Mouse (Mus musculus): ENCODE data around the gene Mafk.

Mafk gene

DNA sequence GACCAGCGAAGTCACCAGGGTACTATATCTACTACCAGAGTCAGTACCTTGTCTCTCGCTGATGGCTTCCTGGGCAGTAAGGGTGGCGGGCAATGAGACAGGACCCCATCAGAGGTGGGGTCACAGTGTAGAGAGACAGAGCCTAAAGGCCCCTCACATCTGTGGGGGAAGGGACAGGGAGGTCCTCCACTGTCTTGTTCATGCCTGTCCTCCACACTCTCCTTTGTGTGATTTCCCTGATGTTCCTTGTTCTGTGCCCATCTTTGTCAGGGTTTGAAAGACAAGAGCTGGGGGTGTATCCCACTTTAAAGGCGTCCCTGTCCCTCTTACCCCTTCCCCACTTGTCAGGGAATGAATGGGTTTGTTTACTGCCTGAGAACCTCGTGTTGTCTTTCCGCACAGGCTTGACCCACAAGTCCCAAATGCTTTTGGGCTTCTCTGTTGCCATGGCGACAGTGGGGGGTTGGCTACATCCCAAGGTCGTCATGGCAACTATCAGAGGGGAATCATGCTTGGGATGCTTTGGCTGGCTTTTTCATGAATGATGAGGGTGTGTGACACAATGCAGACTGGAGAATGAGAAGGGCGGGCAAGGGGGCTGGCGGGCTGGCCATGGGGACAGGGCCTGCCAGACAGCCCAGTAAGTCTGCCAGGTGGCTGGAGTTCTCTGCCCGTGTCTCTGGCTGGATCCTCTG, 6.3 kb downstream of the Mafk start:
- peak; percentile 34 to 58 for DNase-seq

DNA sequence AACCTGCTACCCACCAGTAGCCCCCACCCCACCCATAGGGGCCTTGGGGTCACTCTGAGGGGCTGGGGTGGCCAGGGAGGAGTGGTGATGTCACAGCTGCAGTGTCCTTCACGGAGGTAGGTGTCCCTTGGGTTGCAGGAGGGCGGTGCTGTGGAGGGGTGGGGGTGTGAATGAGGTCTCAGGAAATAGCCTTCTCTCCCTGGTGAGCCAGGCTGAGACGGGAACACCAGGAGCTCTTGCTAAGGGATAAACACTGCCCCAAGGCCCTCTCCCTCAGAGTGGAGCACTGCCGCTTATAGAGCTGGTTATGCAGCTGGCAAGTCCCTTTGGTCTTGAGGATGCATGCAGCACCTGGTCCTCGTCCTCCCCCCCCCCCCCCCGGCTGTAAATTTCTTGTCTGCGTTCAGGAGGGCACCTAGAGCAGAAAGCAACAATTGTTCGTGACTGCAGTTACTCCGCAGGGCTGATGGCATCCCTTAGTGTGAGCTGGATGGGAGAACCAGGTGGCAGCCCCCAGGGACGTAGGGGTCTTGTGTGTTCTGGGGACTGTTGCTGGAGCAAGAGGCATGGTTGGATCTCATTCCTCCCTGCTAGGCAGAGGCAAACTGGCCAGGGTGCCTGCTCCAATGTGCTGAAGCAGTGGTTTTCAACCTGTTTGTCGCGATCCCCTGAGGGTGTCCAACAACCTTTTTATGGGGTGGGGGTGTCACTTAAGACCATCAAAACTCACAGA, 7.0 kb downstream of the Mafk start:
- no peak for DNase-seq

DNA sequence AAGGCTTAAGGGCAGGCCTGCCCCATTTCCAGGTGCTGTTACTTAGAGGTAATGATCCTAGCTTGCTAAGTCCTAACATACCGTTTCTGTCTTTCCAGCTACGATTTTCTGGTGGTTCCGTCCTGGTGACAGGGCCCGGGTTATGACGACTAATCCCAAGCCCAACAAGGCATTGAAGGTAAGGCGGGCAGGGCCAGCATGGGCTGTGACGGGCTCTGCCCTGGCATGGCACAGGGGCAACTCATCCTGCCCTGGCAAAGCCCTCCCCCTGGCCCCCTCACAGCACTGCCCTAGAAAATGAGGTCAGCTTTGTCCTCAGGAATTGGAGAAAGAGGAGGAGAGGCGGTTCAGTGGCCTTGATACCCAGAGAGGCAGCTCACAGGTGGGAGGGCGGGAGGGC, 7.7 kb downstream of the Mafk start:
- no peak for DNase-seq

DNA sequence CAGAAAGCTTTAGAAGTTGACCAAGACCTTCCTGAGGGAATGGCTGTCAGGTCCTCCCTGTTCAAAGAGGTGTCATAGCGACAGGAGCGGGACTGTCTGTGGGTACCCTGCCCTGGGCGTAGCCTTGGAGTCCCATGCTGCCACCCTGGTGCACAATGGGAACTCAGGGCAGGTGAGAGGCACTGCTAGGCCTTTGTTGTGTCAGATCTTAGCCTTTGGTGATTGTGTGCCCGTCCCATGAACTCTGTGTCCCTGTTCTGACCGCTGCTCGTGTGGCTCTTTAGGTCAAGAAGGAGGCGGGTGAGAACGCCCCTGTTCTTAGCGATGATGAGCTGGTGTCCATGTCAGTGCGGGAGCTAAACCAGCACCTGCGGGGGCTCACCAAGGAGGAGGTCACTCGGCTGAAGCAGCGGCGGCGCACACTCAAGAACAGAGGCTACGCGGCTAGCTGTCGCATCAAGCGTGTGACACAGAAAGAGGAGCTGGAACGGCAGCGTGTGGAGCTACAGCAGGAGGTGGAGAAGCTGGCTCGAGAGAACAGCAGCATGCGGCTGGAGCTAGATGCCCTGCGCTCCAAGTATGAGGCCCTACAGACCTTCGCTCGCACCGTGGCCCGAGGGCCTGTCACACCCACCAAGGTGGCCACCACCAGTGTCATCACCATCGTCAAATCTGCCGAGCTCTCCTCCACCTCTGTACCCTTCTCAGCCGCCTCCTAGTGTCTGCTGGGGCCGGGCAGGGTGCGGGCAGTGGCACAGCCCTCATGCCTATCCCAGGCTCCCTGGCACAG, 8.7 kb downstream of the Mafk start:
- DNase-seq, result no peak

DNA sequence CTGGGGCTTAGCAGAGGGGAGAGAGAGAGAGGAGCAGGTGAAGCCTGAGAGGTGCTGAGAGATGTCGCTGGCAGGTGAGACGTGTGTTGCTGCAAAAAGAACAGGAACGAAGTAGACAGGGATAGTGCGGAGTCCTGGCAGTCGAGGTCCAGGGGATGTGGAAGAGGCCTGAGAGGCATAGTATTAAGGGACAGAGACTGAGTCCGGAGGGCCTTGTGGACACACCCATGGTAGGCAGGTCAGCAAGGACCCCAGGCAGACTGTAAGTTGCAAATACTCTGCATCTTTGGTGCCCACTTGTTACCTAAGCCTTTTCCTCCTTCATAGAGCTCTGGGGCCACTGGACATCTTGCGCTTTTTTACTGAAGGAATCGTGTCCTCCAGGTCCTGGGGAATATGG, 9.9 kb downstream of the Mafk start:
- no peak for DNase-seq

DNA sequence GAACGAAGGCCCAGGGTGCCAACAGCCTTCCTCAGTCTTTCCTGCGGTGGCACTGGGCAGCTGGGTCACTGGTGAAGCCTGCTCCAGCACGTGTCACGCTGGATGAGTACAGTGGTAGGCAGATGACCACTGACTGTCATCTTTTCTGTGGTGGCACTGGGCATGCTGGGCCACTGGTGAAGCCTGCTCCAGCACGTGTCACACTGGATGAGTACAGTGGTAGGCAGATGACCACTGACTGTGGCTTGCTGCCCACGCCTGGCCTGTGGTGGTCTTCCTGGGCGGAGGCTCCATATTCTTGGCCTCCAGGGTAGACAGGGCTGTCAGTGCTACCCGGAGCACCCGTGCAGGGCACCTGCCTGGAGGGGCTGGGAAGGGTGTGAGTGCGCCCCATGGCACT, 10.6 kb downstream of the Mafk start:
- no peak for DNase-seq

DNA sequence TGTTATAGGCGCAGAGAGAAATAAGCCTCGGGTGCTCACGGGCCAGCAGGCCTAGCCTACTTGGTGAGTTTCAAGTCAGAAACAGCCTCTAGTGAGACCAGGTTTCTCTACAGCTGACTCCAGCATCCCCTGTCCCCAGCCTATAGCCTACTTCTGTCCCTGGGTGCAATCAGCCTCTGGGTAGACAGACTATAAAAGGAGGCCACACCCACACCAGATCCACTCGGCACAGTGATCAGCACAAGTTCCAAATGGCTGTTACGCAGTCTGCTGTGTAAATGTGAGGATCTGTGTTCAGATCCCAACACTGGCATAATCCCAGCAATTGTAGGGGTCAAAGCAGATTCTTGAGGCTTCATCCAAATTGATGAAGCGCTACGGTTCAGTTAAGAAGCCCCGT, 11.9 kb downstream of the Mafk start:
- DNase-seq, result no peak

DNA sequence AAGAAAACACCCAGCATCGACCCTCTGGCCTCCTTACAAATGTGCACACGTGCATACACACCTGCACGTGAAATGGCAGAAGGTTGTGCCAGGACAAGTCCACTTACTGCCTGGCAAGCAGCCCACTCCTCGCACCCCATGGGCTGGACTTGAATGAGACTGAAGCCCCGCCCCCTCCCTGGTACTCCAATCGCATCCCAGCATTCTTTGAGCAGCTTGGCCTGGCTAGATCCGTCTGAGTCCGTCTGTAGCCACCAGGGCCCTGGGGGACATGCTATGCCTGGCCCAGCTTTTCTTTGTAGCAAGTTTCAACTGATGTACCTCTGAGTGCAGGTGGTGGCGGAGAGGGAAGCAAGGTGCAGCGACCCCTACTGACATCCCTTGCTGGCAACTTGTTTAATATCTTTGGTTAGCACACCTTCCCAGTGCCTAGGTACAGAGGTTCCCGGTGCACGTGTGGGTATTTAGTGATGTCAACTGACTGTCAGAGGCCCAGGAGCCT, 12.3 kb downstream of the Mafk start:
- DNase-seq, result no peak

DNA sequence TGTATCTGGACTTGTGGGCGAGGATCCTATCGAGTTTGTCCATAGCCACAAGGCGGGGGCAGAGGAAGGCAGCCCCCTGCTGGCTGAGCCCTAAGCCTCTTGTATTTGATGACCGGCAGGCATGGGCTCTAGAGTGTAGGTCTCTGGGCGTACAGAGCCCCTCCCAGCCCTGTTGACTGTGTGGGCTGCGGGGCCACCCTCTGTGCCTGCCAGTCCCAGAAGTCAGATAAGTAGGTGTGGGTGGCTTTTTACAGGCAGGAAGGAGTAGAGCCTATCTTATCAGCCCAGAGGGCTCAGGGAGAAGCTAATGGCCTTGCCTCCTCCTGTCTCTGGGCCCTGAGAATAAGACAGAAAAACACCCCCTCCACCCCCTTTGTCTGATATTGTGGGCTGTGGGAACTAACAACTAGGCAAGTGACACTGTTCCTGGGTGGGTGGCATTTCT, 12.8 kb downstream of the Mafk start:
- DNase-seq, result no peak

DNA sequence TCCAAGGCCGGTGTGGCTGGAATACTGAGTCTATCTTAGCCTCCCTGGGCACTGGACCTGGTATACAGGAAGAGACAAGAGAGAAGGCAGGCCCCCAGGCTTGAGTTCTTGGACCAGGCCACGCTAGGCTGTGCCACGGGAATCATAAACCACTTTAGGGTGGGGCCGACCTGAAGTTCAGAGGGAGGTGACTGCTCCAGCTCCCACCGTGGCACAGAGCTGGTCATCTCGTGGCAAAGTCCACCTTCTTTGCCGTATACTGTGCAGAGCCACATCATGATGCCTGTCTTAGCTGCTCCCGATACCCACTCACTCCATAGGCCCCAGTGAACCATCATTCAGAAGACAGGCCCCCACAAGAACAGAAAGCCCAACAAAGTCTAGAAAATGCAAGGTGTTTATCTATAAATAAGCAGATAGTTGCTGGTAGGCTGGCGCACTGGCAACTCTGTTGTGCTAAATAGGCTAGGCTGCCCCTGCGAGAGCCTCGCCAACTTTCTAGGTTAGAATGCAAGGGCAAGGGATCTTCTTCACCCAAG, 13.3 kb downstream of the Mafk start:
- DNase-seq, result no peak

DNA sequence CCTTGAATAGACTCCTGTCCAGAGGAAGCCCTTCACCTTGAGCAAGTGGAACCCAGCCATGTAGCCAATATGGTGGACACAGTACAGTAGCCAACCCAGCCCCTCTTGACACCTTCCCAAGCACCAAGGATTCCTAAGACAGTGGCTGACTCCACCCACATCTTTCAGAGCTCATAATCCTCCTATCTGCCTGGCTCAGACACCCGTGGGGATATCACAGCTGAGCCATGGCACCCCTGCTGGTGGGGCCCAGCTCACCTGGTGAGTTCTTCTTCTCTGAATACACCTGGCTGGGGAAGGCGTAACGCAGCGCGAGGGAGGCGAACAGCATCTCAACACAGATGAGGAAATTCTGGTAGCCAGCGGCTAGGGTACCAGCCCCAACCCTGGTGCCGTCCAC, 14.6 kb downstream of the Mafk start:
- DNase-seq, result no peak

DNA sequence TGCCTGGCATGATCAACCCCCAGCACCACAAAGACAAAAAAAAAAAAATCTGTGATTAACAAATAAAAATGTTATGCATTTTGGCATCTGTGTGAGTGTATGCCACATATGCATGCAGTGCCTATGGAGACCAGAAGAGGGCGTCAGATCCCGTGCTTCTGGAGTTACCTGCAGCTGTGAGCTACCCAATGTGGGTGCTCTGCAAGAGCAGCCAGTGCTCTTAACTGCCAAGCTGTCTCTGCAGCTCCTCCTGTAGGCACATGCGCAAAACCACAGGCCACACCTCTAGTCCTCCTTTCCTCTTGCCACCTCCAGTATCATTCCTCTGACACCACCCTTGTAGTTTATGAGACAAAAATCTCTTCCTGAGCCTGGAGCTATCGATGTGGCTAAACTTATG, 18.1 kb downstream of the Mafk start:
- no peak for DNase-seq

DNA sequence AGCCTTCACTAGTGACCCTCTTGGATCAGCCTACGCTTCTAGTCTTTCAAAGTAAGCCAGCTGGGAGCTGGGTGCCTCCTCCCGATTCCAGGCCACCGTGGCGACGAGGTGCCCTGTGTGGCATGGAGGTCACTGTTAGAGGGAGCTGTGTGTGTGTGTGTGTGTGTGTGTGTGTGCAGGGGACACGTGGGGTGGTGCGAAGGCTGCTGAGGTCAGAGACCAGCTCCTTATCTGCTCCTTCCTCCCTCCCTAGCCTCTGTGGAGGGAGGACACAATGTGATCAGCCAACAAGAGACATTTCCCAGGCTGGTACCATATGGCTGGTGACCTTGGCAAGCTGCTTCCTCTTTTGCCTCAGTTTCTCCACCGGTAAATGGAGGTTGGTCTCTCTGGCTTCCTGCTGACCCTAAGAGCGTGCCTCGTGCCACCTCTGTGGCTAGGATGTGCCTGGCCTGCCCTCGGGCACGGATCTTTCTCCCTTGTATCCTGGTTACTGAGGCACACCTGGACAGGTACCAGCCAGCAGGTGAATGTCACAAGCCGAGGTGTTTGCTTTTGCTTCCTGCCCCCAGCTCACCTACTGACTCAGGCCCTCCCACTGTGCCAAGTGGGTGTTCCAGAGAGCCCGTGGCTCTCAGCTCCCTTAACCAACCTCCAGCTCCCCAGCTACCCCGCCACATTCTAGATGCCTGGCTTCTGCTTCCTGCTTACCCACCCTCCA, 20.5 kb downstream of the Mafk start:
- DNase-seq, result no peak

DNA sequence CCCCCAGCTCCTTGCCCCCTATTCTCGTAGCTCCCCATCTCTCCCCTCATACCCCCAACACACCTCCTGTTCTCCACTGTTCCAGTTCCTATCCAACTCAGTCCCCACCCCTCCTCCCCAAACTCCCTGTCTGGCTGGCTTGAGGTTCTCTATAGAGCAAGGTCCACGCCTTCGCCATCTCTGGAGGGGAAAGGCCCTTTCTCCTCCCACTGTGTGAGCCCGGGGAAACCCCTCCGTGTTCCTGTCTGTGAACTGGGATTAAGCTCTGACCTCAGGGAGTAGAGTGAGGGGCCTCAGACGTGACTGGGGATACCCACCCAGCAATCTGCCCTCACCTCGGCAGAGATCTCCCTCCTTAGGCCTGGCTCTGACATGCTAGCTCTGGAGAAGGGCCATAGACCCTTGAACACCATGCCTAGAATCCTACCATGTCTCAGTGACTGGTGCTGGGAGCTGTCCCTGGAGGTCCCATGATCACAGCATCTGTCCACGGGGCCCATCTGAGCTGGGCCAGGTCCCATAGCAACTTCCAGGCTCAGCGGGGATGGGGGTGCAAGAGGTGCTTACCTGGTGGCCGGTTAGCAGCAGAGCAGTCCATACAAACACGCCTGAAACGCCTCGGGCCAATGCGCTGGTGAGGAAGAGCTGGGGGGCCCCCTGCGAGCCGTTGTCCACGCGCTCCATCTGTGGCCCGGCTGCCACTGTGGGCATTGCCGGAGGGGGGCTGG, 21.2 kb downstream of the Mafk start:
- DNase-seq, result no peak

DNA sequence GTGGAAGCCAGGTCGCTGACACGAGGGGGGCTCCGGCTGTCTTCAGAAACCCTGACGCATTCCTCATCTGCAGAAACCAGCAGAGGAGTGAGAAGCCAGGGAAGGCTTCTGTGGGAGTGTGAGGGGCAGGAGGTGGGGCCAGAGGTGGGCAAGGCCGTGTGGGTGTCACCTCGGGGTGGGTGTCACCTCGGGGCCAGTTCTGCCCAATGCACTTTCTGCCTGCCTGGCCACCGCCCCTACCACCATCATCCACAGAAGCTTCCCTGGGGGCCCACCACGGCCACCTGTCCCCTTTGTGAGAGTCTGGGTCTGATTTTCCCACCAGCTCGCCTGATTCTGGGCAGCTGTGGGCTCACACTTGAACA, 21.8 kb downstream of the Mafk start:
- no peak for DNase-seq

DNA sequence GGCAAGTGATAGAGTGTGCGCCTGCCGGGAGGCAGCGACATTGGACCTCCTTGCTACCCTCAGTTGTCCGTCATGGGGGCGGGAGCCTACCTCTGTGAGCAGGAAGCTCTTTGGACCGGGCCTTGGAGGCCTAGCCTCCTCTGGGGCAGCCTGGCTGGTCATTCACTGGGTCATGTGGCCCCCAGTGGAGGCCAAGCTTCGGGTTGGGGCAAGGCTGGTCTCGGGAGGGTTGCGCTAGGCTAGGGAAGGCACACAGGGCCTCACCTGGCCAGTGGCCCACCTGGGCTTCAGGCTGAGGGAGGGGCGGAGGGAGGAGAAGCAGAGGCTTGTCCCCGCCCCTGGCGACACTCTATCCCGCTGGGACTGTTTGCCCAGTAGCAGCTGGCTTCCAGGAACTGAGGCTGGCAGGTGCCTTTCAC, 22.7 kb downstream of the Mafk start:
- DNase-seq, result no peak

DNA sequence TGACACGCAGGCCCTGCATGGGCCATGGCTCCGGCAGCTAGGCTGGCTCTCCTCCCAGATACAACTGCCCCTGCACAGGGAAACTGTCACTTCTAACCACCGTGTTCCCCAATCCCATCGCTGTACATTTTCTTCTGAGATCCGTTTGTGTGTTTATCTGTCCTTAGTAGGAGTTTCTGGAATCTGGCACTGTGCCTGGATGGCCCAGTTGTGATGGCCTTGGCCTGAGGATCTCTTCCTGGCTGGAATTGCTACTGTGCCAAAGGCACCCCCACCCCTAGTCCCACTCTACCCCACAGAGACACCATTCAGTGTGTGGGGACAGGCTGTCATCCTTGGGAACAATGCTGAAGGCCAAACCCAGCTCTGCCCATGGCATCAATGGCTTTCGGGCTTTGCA, 24.7 kb downstream of the Mafk start:
- DNase-seq, result no peak

DNA sequence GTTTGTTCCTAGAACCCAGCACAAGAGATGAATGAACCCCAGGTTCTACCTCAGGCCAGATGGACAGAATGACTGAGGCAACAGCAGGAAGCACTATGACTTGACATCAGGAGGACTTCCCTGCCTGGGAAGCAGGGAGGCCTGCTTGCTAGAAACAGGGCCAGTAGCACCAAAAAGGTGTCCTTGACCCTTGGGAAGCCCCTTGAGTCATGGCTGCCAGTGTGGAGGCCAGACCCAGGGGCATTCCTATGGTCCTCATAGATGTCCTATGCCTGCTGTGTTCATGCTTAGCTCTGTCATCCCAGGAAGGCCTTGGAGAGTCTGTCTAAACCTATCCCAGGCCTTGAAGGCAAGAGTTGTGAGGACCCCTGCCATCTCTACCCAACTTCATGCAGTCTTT, 25.1 kb downstream of the Mafk start:
- DNase-seq, result no peak

DNA sequence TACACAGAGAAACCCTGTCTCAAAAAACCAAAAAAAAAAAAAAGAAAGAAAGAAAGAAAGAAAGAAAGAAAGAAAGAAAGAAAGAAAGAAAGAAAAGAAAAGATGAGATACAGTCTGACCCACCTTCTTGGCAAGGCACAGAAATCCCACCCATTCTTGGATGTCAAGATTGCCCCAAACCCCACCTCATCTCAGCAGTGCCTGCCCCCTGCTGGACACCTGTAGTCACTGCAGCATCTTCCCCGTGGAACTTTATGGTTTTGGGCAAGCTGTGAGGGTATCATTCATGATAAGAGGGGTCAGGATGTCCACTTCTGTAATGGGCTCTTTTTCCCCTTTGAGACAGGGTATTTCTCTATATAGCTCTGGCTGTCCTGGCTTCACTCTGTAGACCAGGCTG, 26.0 kb downstream of the Mafk start:
- DNase-seq, result no peak

DNA sequence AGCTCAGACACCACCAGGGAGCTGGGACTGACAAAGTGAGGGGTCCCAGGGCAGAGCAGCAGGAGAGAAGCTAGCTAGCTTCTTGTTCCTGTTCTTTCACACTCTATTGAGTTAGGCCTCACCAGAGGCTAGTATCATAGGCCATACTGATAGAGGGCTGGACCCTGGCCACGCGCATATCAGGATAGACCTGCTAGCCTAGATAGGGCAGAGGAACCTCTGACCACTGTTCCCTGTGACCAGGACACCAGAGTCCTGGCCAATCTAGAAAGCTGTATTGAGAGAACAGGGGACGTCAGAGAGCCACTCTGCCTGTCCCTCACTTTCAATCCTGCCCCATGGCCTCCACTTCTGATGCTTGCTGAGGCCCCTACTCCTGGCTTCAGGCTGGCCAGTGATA, 26.7 kb downstream of the Mafk start:
- no peak for DNase-seq

DNA sequence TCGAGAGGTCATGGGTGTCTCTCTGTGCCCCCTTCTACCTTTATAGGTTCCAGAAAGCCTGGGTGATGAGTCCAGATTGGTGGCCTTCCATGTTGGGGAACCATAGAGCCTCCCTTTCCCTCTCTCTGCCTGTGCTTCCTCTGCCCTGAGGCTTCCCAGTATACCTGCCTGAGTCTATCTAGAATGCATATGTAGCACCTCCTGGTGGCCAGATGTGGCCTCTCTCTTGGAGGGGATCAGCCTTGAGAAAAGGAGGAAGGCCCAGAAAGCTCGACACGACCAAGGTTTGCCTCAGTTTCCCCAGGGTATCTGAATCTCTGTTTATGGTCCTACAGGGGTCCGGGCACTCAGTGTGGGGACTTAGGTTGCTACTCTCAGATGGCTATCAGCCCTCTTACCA, 27.5 kb downstream of the Mafk start:
- DNase-seq, result no peak

DNA sequence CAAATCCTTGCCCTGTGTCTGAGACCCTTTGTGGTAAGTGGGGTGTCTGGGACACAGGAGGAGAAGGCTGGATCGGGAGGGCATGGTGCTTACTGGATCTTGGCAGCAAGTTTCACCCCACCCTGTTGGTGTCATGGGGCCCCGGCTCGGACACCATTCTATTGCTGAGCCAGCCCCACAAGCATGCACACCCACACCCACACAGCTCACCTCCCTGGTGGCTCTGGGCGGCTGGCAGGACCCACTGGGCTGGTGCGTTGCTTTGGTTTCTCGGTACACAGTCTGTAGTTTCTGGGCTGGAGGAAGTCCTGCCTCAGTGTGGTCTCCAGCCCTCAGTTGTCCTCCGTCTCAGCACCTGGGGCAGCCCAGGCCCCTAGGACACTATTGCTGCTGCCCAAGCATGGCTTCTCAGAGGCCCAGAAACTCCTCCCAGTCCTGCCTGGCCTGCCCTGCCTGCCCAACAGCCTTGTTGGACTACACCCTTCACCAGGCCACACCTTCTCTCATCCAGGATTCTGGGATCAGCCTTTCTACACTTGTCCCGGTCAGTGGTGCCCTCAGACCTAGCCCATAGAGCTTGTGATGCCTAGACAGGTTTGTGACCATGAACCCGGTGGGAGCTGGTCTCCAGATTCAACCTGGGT, 28.3 kb downstream of the Mafk start, which contains the start of gene Tmem184a:
Gene Tmem184a (minus strand): TSS at position 380 of the 644 bp plus-strand sequence.
- no peak for DNase-seq

All from cerebellum, adult 18-20 months (tissue).